Mouse (Mus musculus): Measurements from ENCODE around the gene Taf4.

The Taf4 gene

DNA sequence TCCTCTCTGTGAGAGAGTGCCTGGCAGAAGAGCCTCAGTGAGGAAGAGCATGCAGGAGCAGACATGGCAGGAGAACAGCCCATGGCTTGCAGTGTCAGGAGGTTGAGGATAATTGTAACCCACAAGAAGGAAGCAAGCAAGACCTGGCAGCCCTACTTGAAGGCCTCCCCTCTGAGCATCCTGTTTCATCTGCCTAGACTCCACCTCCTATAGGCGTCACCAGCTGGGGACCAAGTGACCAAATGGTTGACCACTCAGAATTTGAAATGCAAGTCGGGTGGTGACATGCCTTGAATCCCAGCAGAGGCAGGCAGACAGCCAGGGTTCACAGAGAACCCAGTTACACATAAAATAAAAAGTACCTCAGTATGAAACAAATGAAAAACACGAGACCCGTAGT, 4.2 kb upstream of the Taf4 start:
- no peak for DNase-seq

DNA sequence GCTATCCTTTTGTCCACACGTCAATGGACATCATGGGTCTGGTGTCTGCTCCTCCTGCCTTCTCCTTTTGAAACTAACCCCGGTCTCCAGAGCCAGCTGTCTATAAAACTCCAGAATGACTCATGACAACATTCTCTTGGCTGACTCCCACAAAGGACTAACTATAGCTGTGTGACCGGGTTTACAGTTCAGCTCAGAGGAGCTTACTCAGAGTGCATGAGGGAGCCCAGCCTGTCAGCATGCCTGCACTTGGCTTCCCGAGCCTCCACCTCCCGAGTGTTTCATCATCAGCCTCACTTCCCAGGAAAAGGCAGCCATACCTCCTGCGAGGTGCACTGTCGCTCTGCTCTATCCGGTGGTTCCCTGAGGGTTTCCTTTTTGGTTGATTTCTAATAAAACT, 3.4 kb upstream of the Taf4 start:
- DNase-seq: peak in 1 of 2 experiments; percentile 47

DNA sequence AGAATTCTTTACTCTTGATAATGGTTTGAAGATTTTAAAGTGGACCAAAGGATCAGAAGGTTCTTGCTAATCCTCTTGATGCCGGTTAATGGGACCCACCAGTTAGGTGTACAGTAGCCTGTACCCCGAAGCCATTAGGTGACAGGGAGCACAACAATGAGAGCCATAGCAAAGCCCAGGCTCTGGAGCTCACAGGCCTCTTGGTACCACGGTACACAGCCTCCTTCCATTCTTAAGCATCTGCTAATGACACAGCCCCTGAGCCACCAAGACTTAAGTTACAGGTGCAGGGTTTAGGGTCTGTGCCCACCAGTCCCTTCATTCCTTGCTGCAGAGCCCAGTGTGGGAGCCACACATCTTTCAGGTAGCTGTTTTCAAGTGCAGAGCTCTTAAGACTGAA, 1.8 kb upstream of the Taf4 start:
- no peak for DNase-seq

DNA sequence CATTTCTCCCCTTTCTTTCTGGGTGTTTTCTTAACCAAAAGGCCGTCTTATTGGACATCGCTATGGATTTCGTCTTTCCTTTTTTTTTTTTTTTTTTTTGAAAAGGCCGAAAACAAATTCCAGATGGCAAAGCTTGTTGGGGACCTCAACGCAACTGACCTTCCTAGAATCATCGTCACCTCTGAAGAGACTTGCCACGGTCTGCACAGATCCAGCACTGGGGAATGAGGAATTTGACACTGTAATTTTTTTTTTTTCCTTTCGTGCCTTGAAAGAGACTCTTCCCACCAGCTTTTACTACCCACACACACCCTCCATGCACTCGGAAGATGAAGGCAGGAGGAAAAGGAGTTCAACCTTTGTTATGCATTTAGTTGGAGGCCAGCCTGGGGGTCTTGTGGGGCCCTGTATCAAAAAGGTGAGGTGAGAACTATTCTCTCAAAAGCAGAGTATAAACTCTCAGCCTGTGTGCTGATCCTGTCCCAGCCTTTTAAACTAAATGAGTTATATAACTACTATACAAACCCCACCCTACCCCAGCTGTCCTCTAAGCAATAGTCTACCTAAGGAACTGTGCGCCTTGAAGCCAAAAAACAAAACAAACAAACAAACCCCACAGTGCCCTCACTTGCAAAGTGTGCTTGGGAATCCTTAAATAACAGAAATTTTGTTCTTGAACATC, 1.0 kb upstream of the Taf4 start:
- DNase-seq: peak; percentile 44 to 50

DNA sequence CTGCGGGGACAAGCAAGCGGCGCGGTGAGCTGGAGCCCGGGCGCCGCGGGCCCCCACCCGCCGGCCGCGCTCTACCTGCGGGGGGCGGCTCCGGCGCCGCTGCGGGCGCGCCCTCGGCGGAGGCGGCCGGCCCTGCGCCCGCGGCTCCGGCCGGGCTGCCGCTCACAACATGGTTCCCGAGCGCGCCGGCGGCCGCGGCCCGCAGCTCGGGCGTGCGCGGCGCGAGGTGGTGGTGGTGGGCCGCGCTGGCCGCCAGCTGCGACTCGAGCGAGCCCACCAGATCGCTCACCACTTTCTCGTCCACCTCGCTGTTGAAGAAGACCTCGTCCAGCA, 185 bp downstream of the Taf4 start:
- DNase-seq: no peak

DNA sequence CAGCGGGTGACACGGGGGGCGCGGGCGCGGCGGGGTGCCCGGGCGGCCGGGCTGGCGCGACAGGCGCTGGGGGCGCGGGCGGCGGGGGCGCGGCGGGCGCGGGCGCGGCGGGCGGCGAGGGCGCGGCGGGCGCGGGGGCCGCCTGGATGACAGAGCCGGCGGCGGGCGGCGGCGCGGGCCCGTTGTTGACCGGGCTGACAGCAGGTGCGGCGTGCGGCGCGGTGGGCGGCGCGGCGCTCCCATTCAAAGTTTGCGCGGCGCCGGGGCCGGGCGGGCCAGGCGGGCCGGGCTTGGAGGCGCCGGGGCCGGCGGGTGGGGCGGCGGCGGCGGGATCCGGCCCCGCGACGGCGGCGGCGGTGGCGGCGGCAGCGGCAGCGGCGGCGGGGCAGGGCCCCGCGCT, 595 bp downstream of the Taf4 start:
- DNase-seq: peak; percentile 40 to 71

DNA sequence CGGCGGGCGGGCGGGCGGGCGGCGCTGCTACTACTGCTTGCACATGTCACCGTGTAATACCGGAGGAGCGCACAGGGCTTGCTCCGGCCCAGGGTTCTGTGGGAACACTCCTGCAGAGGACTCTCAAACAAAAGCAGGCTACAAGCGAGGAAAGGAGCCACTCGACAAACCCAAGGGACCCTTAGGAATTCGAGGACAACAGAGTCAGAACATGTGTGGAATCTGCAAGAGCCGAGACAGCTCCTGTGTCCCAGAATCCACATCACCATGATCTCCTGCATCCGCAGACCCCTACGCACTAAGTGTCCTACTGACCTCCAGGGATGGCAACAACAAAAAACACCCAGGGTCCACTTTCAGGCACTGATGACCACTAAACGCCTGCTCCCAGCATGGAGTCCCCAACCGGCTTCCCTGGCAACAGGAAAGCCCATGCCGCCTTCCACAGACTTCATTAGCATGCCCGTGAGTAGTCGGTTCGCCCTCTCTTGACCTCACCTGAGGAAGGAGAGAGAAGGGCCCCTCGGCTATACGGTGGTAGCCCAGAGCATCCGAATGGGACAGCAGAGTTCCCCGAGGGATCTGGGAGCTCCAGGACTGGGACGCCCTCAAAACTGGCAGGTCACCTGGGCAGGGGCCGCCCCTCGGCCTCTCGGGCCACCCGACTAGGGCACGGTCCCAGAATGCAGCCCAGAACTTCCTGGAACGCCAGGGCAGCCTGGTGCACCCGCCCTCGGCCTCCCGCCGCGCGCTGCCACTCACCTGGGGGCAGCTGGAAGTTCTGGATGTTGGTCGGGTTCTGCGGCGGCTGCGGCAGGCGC, 1.6 kb downstream of the Taf4 start:
- DNase-seq: peak; percentile 59 to 63

DNA sequence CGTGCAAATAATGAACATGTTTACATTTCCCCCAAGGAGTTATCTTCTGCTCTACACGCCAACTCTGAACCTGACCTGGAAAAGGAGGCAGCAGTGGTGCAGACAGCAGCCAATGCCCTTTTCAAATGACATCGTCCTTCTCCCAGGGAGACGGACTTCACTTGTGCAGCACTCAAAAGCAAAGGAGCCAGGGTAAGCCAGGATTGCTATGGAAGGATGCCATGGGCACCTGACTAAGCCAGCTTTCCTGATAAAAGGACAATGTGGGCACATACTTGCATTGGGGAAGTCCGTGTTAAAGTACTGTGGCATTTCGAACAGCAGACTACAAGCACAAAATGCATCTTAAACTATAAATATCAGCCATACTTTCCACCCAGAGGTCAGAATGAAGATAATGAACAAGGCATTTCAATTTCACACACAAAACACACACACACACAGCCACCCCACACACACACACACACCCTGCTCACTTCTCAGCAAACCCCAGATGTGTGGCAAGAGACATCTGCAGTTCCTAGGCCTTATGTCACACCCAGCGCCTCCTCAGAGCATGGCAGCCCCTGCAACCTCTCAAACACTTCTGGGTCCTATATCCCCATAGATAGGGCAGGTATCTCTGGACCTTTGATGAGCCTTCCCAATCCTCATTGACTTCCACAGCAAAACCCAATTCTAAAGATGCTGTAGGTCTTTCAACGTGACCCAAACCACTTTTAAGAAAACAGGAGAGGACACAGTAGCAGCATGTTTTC, 2.4 kb downstream of the Taf4 start:
- peak; percentile 60 to 68 for DNase-seq

DNA sequence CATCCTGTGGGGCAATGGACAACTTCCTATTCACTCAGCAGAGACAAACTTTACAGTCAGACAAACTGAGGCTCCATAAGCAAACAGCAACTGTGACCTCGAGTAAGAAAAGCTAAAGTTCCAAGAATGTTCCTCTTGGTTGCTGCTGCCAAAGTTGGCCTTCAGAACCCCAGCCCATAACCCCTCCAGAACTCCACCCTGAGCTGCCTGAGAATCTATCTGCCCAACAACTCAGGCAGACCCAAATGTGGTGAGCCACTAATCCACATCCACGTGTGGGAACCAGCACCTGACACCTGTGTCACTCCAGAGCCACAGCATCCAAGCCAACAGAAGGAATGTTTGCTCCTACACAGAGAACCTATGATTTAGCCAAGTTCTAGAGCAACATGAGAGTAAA, 4.0 kb downstream of the Taf4 start:
- DNase-seq: no peak

DNA sequence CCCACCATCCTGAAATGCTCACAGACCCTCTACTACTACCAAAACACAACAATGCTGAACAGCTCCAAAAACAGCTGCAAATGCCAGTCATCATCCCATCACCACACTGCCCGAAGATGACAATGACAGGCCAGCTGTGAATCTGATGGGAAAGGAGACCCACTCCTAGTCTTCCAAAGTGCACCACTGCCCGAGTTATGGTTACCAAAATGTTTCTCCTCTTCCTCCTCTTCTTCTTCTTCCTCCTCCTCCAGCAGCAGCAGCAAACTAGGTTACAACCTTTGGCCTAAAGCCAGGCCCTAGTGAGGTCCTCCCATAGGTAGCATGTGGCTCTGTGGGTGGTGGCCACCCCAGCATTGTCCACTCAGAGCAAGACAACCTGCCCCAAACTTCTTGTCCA, 4.6 kb downstream of the Taf4 start:
- DNase-seq: no peak

DNA sequence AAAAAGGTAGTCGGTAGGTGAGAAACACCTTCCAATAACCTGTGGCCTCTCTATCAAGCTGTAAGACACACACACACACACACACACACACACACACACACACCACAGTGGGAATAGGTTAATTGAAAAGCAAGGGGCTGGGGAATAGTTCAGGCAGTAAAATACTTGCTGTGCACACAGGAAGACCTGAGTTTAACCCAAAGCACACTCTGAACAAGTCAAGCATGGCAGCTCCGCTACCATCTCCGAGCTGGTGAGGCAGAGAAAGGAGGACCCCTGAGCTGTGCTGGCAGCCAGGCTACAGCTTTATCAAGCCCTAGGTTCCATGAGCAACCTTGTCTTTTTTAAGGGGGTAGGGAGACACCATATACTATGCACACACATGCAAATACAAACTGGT, 7.3 kb downstream of the Taf4 start:
- no peak for DNase-seq

DNA sequence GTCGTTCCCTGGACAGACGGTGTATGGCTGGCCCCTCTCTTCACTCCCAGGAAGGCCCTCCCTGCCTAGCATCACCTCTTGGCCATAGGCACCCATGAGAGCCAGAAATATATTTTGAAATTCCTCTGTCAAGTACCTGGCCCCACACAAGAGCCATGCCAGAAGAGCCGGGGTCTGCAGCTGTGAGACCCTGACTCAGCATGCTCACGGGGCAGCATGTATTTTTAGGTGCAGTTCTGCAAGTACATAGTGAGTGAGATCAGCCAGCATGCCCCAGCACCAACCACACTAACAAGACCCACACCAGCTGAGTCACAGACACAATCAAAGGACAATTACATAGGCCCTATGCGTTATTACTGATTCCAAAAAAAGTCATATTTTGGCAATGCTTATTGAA, 8.8 kb downstream of the Taf4 start:
- peak in 1 of 2 experiments; percentile 2 for DNase-seq

DNA sequence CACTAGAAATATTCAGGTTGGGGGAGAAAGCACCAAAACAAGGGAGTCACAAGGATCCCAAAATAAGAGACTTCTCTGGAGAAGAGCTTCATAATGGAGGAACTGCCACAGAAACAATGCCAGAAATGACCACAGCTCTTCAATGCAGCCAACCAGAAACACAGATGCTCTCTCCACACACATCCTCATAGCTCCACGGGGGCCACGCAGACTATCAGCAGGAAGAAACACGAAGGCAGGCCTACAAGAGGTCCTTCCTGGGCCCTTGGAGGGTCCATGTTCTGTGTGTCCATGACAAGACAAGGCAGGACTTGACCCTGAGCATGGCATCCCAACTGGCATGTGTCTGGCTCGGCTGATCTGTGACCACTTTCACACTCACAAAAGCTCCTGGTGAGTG, 15.0 kb downstream of the Taf4 start:
- peak; percentile 56 to 62 for DNase-seq

DNA sequence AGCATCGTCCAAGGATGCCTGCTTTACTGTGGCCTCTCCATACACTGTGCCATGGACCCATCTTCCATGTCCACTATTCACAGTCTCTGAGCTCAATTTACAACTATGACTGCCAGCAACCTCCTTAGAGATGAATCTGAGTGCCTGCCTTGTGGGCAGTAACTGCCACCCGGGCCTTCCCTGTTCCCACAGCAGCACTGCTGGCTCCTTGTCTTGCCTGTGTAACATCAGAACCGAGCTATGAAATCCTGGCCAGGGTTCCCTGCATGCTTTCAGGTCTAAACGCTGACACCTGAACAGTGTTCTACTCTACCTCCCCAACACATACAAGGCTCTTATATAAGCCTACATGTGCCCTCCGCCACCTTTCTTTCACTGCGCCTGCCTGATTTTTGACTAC, 16.1 kb downstream of the Taf4 start:
- peak in 1 of 2 experiments; percentile 31 for DNase-seq

DNA sequence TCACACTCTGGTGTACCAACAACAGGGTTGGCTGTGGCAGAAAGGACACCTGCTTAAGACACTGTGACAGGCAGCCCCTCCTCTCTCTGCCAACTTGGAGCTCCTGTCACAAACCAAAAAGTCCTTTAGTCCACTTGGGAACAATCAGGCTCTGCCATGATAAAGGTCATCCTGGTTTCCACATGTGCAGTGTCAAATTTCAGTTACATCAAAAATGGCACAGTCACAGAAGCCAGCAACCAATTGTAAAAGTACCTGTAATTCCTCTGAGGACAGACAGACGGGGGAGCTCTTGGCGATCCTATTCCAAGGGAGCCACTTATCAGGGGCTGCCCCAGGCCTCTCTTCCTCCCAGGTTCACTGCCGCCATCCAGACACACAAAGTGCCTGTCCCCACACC, 17.1 kb downstream of the Taf4 start:
- DNase-seq: no peak

DNA sequence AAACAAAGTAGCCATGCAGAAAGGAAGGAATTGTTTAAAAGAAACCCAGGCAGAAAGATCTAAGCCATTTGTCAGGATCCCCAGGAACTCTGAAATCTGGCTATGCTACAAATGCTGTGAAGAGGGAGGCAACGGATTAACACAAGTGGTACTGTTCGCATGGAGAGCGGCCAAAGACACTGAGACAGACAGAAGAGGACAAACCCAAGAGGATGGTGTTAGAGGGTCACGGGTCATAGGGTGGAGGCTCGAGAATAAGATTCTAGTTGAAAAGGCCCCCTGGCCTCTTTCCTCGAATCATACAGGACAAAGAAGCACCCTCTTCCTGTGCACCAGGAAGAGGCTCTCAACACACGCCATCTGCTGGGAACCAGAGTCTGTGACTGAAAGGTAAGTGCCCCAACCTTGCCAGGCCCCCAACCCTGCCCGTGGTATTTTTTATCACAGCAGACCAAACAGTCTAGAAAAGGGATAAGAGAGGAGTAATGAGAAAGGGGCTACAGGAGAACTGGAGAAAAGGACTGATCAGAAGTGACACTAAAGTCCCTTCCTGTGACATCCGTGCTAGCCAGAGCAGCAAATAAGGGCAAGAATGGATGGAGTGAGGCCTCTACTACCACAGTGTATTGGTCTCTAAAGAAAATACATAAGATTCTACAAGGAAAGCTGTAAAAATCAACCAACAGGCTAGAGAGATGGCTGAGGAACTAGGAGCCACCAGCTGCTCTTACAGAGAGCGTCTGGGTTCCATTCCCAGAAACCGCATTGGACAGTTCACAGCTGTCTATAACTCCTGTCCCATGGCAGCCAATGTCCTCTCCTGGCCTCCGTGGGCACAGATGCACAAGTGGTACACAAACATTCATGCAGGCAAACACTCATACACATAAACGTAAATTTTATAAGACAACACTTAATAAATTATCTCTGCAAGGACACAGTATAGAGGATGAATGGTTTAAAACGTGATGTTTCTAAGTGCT, 24.6 kb downstream of the Taf4 start:
- peak; percentile 43 to 57 for DNase-seq

DNA sequence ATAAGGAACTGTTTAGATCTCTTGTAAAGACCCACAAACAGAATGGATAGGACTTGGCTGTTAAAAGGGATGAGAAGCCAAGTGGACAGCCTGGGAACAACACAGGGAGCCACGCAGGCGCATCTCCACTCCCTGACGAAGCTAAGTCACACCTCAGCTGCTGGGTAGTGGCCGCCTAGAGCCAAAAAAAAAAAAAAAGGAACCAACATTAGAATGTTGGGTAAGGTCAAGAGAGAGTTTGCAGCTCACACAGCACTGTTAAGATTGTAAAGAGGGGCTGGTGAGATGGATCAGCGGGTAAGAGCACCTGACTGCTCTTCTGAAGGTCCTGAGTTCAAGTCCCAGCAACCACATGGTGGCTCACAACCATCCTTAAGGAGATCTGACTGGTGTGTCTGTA, 27.6 kb downstream of the Taf4 start:
- DNase-seq: peak in 1 of 2 experiments; percentile 45

DNA sequence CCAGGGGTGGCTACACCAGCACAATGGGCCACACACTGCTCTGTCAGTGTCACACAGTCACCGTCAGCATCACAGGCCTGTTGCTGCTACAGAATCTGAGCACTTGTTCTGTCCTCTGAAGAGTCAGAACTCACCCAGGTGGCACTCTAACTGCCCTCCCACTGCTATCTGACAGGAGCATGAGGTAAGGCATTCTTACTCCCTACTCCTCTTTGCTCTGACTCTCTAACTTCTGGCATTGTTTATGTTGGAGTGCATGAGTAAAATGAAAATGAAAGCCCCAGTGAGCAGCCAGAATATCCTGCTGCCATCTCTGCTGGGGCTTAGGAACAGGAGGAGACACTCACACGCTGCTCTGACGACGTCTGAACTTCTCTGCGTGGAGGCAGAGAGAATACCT, 28.8 kb downstream of the Taf4 start:
- no peak for DNase-seq

DNA sequence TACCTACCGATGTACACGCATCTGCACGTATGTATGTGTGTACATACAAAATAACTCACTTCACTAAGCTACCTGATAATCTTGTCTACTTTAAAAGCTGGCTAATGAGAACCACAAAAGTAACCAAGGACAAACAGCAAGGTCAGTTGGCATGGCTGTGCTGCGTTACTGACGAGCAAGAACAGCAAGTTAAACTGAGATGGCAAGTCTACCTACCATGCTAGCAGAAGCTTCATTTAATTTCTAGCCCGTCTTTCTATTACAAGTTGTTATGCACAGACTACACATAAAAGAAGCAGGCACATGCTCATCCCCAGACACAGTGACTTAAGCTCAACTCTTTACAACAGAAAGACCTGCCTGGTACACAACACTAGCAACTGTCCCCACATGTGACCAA, 29.9 kb downstream of the Taf4 start:
- no peak for DNase-seq

DNA sequence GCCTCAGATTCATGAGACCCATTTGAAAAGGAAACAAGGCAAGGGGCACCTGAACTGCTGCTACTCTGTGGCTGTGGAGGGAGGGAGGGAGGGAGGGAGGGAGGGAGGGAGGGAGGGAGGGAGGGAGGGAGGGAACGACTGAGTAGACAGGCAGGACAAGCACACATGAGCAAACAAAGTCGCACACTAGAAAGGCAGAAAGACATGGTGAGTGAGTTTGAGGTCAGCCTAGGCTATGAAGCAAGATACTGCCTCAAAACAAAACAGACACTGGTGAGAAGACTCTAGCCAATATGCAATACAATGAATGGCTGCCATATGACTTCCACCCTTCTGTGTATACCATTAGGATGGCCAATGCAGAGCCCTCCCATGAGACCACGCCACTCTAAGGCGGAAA, 31.4 kb downstream of the Taf4 start:
- no peak for DNase-seq

DNA sequence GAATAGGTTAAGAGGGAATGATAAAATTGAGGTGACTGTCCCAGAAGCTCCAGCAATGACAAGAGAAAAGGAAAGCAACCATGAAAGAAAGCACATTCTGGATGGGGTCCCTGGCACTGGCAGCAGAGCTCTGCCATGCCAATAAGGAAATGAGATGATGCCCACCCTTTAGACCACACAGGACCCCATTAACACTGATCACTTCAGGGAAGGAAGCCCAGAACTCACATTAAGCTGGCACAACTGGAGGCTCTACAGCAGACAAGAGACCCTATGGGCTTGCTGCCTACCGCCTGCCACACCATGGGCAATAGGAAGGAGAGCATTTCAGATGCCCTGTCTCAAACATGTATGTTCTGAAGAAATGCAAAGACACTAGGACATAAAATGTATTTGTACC, 34.8 kb downstream of the Taf4 start:
- DNase-seq: no peak

DNA sequence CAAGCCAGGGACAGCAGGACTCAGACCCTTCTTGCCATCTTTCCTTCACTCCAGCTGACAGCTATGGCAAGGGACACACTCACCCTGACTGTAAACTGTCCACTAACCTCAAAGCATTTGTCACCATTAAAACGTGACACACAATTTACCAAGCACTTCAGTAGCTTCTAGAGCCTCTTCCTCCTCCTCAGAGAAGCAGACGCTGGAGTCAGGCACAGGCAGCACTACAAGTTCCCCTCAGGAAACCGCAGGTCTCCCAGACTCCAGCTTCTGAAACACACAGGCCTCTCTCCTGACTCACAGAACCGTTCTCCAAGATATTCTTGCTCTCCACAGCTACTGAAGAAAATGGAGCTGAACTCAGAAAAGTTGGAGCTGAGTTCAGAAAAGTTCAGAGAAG, 39.4 kb downstream of the Taf4 start:
- no peak for DNase-seq

DNA sequence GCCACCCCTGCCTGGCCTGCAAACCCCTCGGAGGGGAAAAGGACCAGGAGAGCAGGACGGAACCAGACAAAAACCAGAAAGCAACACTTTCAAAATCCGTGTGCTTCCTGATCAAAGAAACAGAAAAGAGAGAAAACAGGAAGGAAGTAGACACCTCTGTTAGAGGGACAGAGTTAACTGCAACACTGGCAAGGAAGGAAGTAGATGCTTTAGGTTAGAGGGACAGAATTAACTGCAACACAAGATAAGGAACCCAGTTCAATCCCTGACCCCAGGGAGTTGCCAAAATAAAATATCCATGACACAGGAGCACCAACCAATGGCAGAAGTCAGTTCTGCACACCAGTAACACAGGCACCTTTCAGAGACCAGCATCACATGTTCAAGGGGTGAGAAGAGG, 42.3 kb downstream of the Taf4 start:
- no peak for DNase-seq

All from cerebellum, postnatal 25 days (tissue).